Mouse (Mus musculus): Measurements from ENCODE around the gene Ubac2. TPM values are rescaled to one million over a fixed set of nuclear protein-coding genes. Genes with fewer than 3 reads are reported as not detected.

Ubac2 gene
- polyA plus RNA-seq, 1 experiment from 2014 or later: 66.7 TPM

GRCm38 (mm10) chr14:121929243-121929951 lies 51.0 kb downstream of the Ubac2 start:
- Histone ChIP-seq H3K4me1 (0 out of 2 replicates have a peak, but pooled peaks cover 3% of the 10 kb centered on the region), H3K4me3 (replicated peaks) (no peak overlapping the region), H3K9me3 (replicated peaks) (no peaks in the 10 kb centered on the region), H3K27ac (peak overlapping the region; percentile 46; the same call in 1 of the 2 replicates), H3K27me3 (no peaks in the 10 kb centered on the region), H3K36me3 (peaks cover 6% of the 10 kb centered on the region), H3K9ac (no peak overlapping the region), H3K4me2 (no peak overlapping the region)
- ATAC-seq (replicated peaks; ENCODE audit: low FRiP score): no peak
- WGBS: 78% methylated on average over 12 of the region's 12 CpGs

GRCm38 (mm10) chr14:121930731-121931383 lies 52.4 kb downstream of the Ubac2 start:
- Histone ChIP-seq H3K4me3 (replicated peaks) (no peak overlapping the region), H3K4me2 (no peak overlapping the region), H3K27me3 (no peaks in the 10 kb centered on the region), H3K4me1 (0 out of 2 replicates have a peak, but pooled peaks cover 3% of the 10 kb centered on the region), H3K9ac (no peak overlapping the region), H3K9me3 (replicated peaks) (no peaks in the 10 kb centered on the region), H3K36me3 (peaks cover 20% of the 10 kb centered on the region), H3K27ac (no peak overlapping the region)
- ATAC-seq (replicated peaks; ENCODE audit: low FRiP score): no peak
- 81% methylated on average over 7 of the region's 7 CpGs for WGBS

GRCm38 (mm10) chr14:121931594-121931993 lies 53.2 kb downstream of the Ubac2 start:
- no peak for ATAC-seq (replicated peaks; ENCODE audit: low FRiP score)
- Histone ChIP-seq H3K36me3 (peaks cover 28% of the 10 kb centered on the region), H3K27ac (no peak overlapping the region), H3K4me2 (no peak overlapping the region), H3K9me3 (replicated peaks) (no peaks in the 10 kb centered on the region), H3K9ac (no peak overlapping the region), H3K27me3 (no peaks in the 10 kb centered on the region), H3K4me3 (replicated peaks) (no peak overlapping the region), H3K4me1 (0 out of 2 replicates have a peak, but pooled peaks cover 3% of the 10 kb centered on the region)
- 94% methylated on average over 3 of the region's 3 CpGs for WGBS

GRCm38 (mm10) chr14:121932180-121932579 lies 53.8 kb downstream of the Ubac2 start:
- no peaks in the 10 kb centered on the region for H3K9me3 ChIP-seq (replicated peaks)
- H3K27ac ChIP-seq: no peak overlapping the region
- H3K36me3 ChIP-seq: peaks cover 29% of the 10 kb centered on the region
- H3K9ac ChIP-seq: no peak overlapping the region
- 88% methylated on average over 4 of the region's 4 CpGs for WGBS
- H3K4me3 ChIP-seq (replicated peaks): no peak overlapping the region
- H3K4me1 ChIP-seq: 0 out of 2 replicates have a peak, but pooled peaks cover 3% of the 10 kb centered on the region
- H3K27me3 ChIP-seq: no peaks in the 10 kb centered on the region
- no peak overlapping the region for H3K4me2 ChIP-seq
- ATAC-seq (replicated peaks; ENCODE audit: low FRiP score): no peak

- WGBS: 84% methylated on average over 7 of the region's 7 CpGs
- no peak for ATAC-seq (replicated peaks; ENCODE audit: low FRiP score)
These were observed 55.6 kb downstream of the Ubac2 start for GRCm38 (mm10) chr14:121933906-121934596.

GRCm38 (mm10) chr14:121934597-121934946 lies 56.2 kb downstream of the Ubac2 start:
- 95% methylated on average over 5 of the region's 5 CpGs for WGBS
- no peaks in the 10 kb centered on the region for H3K27me3 ChIP-seq
- H3K36me3 ChIP-seq: peaks cover 29% of the 10 kb centered on the region
- H3K9ac ChIP-seq: no peak overlapping the region
- no peak overlapping the region for H3K4me2 ChIP-seq
- 0 out of 2 replicates have a peak, but pooled peaks cover 3% of the 10 kb centered on the region for H3K4me1 ChIP-seq
- no peak for ATAC-seq (replicated peaks; ENCODE audit: low FRiP score)
- H3K9me3 ChIP-seq (replicated peaks): no peaks in the 10 kb centered on the region
- H3K4me3 ChIP-seq (replicated peaks): no peak overlapping the region
- no peak overlapping the region for H3K27ac ChIP-seq

More at GRCm38 (mm10) chr14:121933906-121934596, 55.6 kb downstream of the Ubac2 start:
- H3K9me3 ChIP-seq (replicated peaks): no peaks in the 10 kb centered on the region
- H3K27ac ChIP-seq: no peak overlapping the region
- peaks cover 29% of the 10 kb centered on the region for H3K36me3 ChIP-seq
- no peaks in the 10 kb centered on the region for H3K27me3 ChIP-seq
- H3K9ac ChIP-seq: no peak overlapping the region
- no peak overlapping the region for H3K4me2 ChIP-seq
- H3K4me1 ChIP-seq: 0 out of 2 replicates have a peak, but pooled peaks cover 3% of the 10 kb centered on the region
- H3K4me3 ChIP-seq (replicated peaks): no peak overlapping the region

GRCm38 (mm10) chr14:121936356-121936755 lies 57.9 kb downstream of the Ubac2 start:
- Histone ChIP-seq H3K27me3 (no peaks in the 10 kb centered on the region), H3K4me1 (0 out of 2 replicates have a peak, but pooled peaks cover 3% of the 10 kb centered on the region), H3K4me2 (no peak overlapping the region), H3K27ac (no peak overlapping the region), H3K36me3 (peaks cover 29% of the 10 kb centered on the region), H3K4me3 (replicated peaks) (no peak overlapping the region), H3K9me3 (replicated peaks) (no peaks in the 10 kb centered on the region), H3K9ac (no peak overlapping the region)
- no peak for ATAC-seq (replicated peaks; ENCODE audit: low FRiP score)
- WGBS: 89% methylated on average over 4 of the region's 4 CpGs

- no peak overlapping the region for H3K27ac ChIP-seq
- no peaks in the 10 kb centered on the region for H3K4me1 ChIP-seq
- no peaks in the 10 kb centered on the region for H3K27me3 ChIP-seq
- H3K9me3 ChIP-seq (replicated peaks): no peaks in the 10 kb centered on the region
- H3K4me3 ChIP-seq (replicated peaks): no peak overlapping the region
- 70% methylated on average over 8 of the region's 8 CpGs for WGBS
- ATAC-seq (replicated peaks; ENCODE audit: low FRiP score): no peak
- H3K36me3 ChIP-seq: peaks cover 29% of the 10 kb centered on the region
- H3K9ac ChIP-seq: no peak overlapping the region
- no peak overlapping the region for H3K4me2 ChIP-seq
These were observed 58.4 kb downstream of the Ubac2 start for GRCm38 (mm10) chr14:121936856-121937255.

- peaks cover 29% of the 10 kb centered on the region for H3K36me3 ChIP-seq
- no peak overlapping the region for H3K27ac ChIP-seq
- H3K27me3 ChIP-seq: no peaks in the 10 kb centered on the region
- H3K4me1 ChIP-seq: no peaks in the 10 kb centered on the region
- no peaks in the 10 kb centered on the region for H3K9me3 ChIP-seq (replicated peaks)
- H3K9ac ChIP-seq: no peak overlapping the region
- no peak overlapping the region for H3K4me3 ChIP-seq (replicated peaks)
- no peak for ATAC-seq (replicated peaks; ENCODE audit: low FRiP score)
- H3K4me2 ChIP-seq: no peak overlapping the region
- WGBS: 84% methylated on average over 11 of the region's 11 CpGs
These were observed 59.3 kb downstream of the Ubac2 start for GRCm38 (mm10) chr14:121937601-121938255.

GRCm38 (mm10) chr14:121938256-121939191 lies 60.1 kb downstream of the Ubac2 start:
- Histone ChIP-seq H3K4me2 (no peak overlapping the region), H3K4me1 (no peaks in the 10 kb centered on the region), H3K4me3 (replicated peaks) (no peak overlapping the region), H3K27ac (no peak overlapping the region), H3K9ac (no peak overlapping the region), H3K27me3 (no peaks in the 10 kb centered on the region), H3K9me3 (replicated peaks) (no peaks in the 10 kb centered on the region), H3K36me3 (peaks cover 29% of the 10 kb centered on the region)
- ATAC-seq (replicated peaks; ENCODE audit: low FRiP score): no peak
- WGBS: 87% methylated on average over 11 of the region's 11 CpGs

- WGBS: 88% methylated on average over 3 of the region's 3 CpGs
- Histone ChIP-seq H3K4me3 (replicated peaks) (no peak overlapping the region), H3K4me2 (no peak overlapping the region), H3K9me3 (replicated peaks) (no peaks in the 10 kb centered on the region), H3K36me3 (peaks cover 21% of the 10 kb centered on the region), H3K9ac (no peak overlapping the region), H3K27me3 (no peaks in the 10 kb centered on the region), H3K4me1 (no peaks in the 10 kb centered on the region), H3K27ac (no peak overlapping the region)
- no peak for ATAC-seq (replicated peaks; ENCODE audit: low FRiP score)
These were observed 61.2 kb downstream of the Ubac2 start for GRCm38 (mm10) chr14:121939582-121939981.

Measured in kidney, embryonic 15.5 days (tissue).